Mouse (Mus musculus) CD4-positive helper T cell, adult 2 months (primary cell): ENCODE results near the gene Lgals1.
A peak's percentile ranks its signal among the peaks of the same experiment; 100 is the strongest.

ENCODE experiments used
- DNase-seq: peaks from one replicate; pipeline ENCODE4 v3.0.0-alpha.2; 2012; ENCODE audit warnings: low read depth, missing footprints, low spot score

Lgals1 gene

DNA sequence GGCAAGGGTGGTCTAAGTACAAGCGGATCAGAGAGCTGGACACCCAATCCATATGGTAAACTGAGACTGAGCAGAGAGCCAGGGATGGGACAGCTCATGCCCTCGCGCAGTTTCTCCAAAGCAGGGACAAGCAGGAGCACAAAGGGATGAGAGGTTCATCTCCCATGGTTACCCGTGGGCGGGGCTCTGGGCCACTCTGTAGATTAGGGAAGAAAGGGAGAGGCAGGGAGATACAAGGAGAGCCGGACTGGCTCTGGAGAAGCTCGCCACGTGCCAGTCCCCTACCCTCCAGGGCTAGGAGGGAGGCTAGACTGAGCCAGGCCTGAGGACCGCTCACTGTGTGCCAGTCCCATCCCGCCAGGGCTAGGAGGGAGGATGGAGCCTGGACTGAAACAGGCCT is 10.8 kb downstream of the Lgals1 start:
- DNase-seq = no peak

- DNase-seq = no peak
These were observed 11.4 kb downstream of the Lgals1 start for GRCm38 (mm10) chr15:78937963-78938362.

DNA sequence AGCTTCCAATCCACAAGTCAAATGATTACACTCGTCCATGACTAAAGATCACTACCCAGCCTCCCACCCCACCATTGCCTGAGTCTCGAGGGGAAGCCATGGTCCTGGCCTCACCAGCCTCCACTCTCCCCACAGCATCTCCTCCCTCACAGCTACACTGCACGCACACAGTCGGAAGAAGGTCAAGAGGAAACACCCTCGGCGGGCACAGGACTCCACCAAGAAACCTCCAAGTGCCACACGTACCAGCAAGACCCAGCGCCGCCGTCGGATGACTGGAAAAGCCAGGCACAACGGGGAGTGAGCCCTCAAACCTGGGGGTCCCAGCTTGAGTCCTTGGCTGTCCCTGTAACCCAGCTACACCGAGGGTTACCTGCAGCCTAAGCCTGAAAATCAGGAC is 13.8 kb downstream of the Lgals1 start:
- no peak for DNase-seq

DNA sequence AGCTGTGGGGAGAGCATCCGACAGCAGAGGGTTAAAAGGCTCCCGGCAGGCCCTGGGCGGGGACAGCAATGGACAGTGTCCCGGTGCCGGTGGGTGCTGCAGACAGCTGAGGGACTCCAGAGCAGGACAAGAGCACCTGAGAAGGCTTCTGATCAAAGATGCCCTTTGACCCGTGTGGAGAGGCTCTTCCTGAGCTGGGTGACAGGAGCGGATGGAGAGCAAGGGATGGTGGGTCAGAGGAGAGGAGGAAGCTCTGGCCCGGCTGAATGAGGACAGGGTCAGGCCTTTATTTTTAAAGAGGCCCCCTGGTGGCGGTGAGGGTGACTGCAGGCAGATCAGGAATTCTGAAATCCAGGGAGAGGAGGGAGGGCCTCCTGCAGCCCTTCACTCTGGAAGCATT is 16.1 kb downstream of the Lgals1 start:
- peak; percentile 51 for DNase-seq

DNA sequence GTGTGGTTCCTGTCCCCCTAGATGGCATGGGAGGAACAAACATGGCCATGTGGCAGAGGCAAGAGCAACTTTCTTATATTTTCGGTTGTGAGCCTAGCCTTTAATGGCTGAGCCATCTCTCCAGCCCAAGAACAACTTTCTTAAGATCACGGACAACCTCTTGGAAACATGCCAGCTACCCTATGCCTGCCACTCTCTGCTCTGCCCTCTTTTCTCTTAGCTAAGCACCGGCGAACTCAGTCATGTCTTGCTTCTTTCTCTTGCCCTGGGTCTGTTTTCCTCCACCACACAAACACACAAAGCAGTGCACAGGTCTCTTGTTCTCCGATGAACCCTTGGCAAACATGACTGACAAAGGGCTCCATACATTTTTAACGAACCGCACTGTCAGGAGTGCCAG is 19.7 kb downstream of the Lgals1 start:
- no peak for DNase-seq

DNA sequence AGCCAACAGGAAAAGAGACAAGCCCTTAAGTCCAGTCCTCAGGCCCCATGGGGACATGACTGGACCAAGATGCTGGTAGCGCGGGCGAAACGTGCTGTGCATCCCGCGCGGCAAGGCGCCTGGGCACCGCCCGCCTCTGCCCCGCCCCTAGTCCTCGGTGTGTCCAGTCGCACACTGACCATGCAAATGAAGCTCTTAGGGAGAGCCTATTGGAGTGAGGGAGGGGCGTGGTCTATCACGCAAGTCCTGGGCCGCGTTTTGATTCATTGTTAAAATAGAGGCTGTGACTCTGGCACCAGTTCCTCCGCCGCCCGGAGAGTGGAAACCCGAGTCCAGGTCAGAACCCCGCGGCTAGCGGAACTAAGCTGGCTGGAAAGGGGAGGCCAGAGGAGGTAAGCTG is 21.1 kb downstream of the Lgals1 start, which contains the start of gene Triobp:
Gene Triobp (plus strand): TSS at position 68 of the 400 bp plus-strand sequence.
- peak; percentile 64 for DNase-seq

- no peak for DNase-seq
These were observed 21.7 kb downstream of the Lgals1 start for GRCm38 (mm10) chr15:78948152-78948725.

- DNase-seq = no peak
These were observed 22.4 kb downstream of the Lgals1 start for GRCm38 (mm10) chr15:78948883-78949282.

DNA sequence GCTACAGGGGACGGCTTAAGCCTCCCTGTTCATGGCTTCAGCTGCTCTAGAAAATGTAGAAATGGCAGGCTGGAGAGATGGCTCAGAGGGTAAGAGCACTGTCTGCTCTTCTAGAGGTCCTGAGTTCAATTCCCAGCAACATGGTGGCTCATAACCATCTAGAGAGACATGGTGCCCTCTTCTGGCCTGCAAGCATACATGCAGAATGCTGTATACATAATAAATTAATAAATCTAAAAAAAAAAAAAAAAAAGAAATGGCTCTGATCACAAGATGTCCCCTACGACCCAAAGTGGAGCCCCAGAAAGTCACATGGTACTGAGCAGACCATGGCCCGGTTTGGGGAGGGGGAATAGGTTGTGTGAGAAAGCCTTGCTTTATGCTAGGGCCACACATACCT is 29.1 kb downstream of the Lgals1 start:
- DNase-seq = no peak

DNA sequence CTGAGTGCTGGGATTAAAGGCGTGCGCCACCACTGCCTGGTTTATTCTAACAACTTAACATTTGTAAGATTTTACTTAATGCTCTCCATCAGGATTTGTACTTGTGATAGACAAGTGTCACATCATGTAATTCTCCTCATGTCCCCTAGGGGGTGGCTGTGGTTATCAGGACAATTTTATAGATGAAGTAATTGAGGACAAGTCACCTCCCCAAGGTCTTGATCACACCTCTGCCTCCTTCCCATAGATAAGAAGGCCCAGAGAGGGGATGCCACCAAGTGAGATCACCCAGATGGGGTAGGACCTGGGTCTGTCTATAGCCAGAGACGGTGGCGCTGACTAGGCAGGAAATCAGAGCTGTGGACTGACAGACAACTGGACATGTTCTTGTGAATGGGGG is 29.8 kb downstream of the Lgals1 start:
- peak; percentile 56 for DNase-seq

GRCm38 (mm10) chr15:78957021-78957420 is 30.5 kb downstream of the Lgals1 start:
- no peak for DNase-seq

DNA sequence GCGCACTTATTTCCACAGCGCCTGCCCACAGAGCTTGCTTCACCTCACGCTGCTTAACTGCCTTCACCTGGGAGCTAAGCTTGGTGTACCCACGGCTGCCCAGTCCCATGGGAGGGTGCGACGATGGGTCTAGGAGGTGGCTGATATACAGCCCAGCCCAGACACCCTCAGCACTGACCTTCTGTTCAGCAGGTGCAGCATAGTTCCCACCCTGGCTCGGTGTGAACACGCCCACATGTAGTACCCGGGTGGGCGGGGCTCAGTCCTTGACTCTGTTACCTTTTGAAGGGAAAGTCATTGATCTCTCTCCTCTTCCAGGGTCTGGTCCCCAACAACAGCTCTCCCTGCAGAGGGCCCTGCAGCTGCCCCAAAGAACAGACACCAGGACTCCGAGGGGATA is 33.0 kb downstream of the Lgals1 start:
- DNase-seq = no peak

DNA sequence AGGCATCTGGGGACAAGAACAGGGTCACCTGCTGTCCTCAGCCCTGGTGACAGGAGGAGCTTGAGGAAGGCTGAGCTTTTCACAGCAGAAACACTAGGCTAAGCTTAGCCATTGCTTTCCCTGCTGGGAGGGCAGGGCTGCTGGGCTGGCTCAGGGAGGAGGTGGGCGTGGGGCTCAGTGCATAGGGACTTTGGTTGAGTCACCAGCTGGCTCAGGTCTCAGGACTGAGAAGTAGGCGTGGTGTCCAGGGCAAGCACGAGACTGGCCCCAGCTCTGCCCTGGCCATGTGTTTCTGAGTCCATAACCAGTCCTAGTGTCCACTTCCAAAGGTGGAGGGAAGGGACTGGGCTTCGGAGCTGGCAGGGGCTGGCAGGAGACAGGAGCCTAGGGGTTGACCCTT is 33.6 kb downstream of the Lgals1 start:
- DNase-seq = no peak

- peak; percentile 60 for DNase-seq
These were observed 36.4 kb downstream of the Lgals1 start for GRCm38 (mm10) chr15:78962885-78963284.

GRCm38 (mm10) chr15:78971626-78972025 is 45.1 kb downstream of the Lgals1 start:
- DNase-seq = no peak

GRCm38 (mm10) chr15:78973950-78974349 is 47.4 kb downstream of the Lgals1 start:
- no peak for DNase-seq

GRCm38 (mm10) chr15:78977676-78978159 is 51.2 kb downstream of the Lgals1 start:
- DNase-seq = no peak

DNA sequence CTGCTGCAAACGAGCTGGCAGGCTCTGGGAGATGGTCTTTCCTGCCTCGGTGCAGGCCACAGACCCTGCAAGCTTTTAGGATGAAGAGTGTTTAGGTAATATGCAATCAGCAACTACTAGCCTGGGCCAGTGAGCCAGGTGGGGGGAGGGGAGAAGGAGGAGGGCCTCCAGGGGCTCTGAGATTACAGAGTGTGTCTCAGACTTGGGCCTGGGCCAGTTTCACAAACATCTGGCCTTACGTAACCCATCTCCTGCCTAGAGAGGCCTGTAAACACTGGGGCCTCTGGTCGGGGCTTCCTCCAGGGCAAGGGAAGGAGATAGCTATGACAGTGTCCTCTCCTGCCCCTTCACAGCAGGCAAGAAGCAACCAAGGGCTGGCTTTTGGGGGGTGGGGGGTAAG is 52.4 kb downstream of the Lgals1 start:
- DNase-seq = no peak
